Mouse (Mus musculus) MEL (cell line): ENCODE measurements around the gene Usmg5. TPM values are rescaled to one million over a fixed set of nuclear protein-coding genes. Genes with fewer than 3 reads are reported as not detected.
A peak's percentile ranks its signal among the peaks of the same experiment; 100 is the strongest.
"Not testable (repeated sequence)": the region's sequence is repeated elsewhere in the genome, so short reads cannot be mapped to it uniquely, and the experiment has no call there.

Experiments used
- DNase-seq: peaks from one replicate; pipeline ENCODE4 v3.0.0; 2011; ENCODE audit warnings: low read depth, low spot score
- H3K27ac ChIP-seq: 2 replicates; pipeline ENCODE4 v1.5.1; 2012; ENCODE audit warnings: low read depth, mild to moderate bottlenecking, control low read depth, low read length, moderate library complexity; ENCODE audit not compliant: control insufficient read depth
- H3K27me3 ChIP-seq, 2 experiments: fragments of 150-350 bp in 1 of 2; sonication (generic) in 1 of 2; 2 replicates each; pipeline ENCODE4 v1.6.1; 2012; ENCODE audit warnings: low read length in 2 of 2, mild to moderate bottlenecking in 2 of 2, improper control_type of control experiment in 1 of 2, moderate library complexity in 1 of 2; ENCODE audit not compliant: insufficient read depth in 2 of 2, control insufficient read depth in 1 of 2
- H3K36me3 ChIP-seq, 2 experiments: 2 replicates each; pipeline ENCODE4 v1.6.1; 2012 to 2014; ENCODE audit warnings: low read length in 2 of 2, improper control_type of control experiment in 1 of 2, inconsistent platforms in 1 of 2, mild to moderate bottlenecking in 1 of 2; ENCODE audit not compliant: insufficient read depth in 2 of 2, control insufficient read depth in 1 of 2
- H3K4me1 ChIP-seq, 2 experiments: fragments of 150-350 bp in 1 of 2; sonication (generic) in 1 of 2; 2 replicates each; pipeline ENCODE4 v1.6.1; 2012; ENCODE audit warnings: low read length in 2 of 2, improper control_type of control experiment in 1 of 2, mild to moderate bottlenecking in 1 of 2; ENCODE audit not compliant: insufficient read depth in 2 of 2, control insufficient read depth in 1 of 2
- H3K4me3 ChIP-seq, 2 experiments: fragments of 150-350 bp in 1 of 2; sonication (generic) in 1 of 2; 2 replicates each; pipeline ENCODE4 v1.5.1; 2012; ENCODE audit warnings: low read depth in 2 of 2, low read length in 2 of 2, mild to moderate bottlenecking in 2 of 2, moderate library complexity in 2 of 2, control low read depth in 1 of 2, improper control_type of control experiment in 1 of 2; ENCODE audit not compliant: control insufficient read depth in 1 of 2, insufficient read depth in 1 of 2
- H3K79me2 ChIP-seq: 2 replicates; pipeline ENCODE4 v1.6.1; 2012; ENCODE audit warnings: mild to moderate bottlenecking, low read length, moderate library complexity; ENCODE audit not compliant: control insufficient read depth, poor library complexity, insufficient read depth
- H3K9ac ChIP-seq: 2 replicates; pipeline ENCODE4 v1.6.1; 2012; ENCODE audit warnings: low read depth, mild to moderate bottlenecking, control low read depth, low read length, moderate library complexity; ENCODE audit not compliant: control insufficient read depth, poor library complexity, severe bottlenecking
- H3K9me3 ChIP-seq: fragments of 150-350 bp; sonication (generic); replicated peaks from 2 replicates; pipeline ENCODE4 v1.6.1; 2012; ENCODE audit warnings: mild to moderate bottlenecking, low read length, improper control_type of control experiment, moderate library complexity; ENCODE audit not compliant: insufficient read depth
- BHLHE40 ChIP-seq: IDR thresholded peaks from 2 replicates; pipeline ENCODE4 v1.6.1; 2012; ENCODE audit warnings: low read depth, mild to moderate bottlenecking, inconsistent platforms, low read length, improper control_type of control experiment, borderline replicate concordance
- CHD1 ChIP-seq: IDR thresholded peaks from 2 replicates; pipeline ENCODE4 v1.6.1; 2012; ENCODE audit warnings: low read depth, mild to moderate bottlenecking, inconsistent platforms, low read length, improper control_type of control experiment
- CHD2 ChIP-seq: IDR thresholded peaks from 2 replicates; pipeline ENCODE4 v1.6.1; 2011; ENCODE audit warnings: low read length, improper control_type of control experiment
- CTCF ChIP-seq, 3 experiments: IDR thresholded peaks in 2 of 3; conservative IDR thresholded peaks in 1 of 3; 2 replicates each; pipeline ENCODE4 v1.5.1; 2011 to 2012; ENCODE audit warnings: low read length in 3 of 3, low read depth in 2 of 3, mild to moderate bottlenecking in 2 of 3, improper control_type of control experiment in 1 of 3, inconsistent platforms in 1 of 3, mixed read lengths in 1 of 3, moderate library complexity in 1 of 3; ENCODE audit not compliant: control insufficient read depth in 1 of 3, insufficient read depth in 1 of 3, poor library complexity in 1 of 3, severe bottlenecking in 1 of 3
- E2F4 ChIP-seq: IDR thresholded peaks from 2 replicates; pipeline ENCODE4 v1.6.1; 2011; ENCODE audit warnings: low read depth, low read length, improper control_type of control experiment, borderline replicate concordance
- ELF1 ChIP-seq: IDR thresholded peaks from 2 replicates; pipeline ENCODE4 v1.6.1; 2014; ENCODE audit warnings: low read depth, mild to moderate bottlenecking, inconsistent platforms, low read length, improper control_type of control experiment, moderate library complexity
- EP300 ChIP-seq, 2 experiments: IDR thresholded peaks; 2 replicates each; pipeline ENCODE4 v1.6.1; 2011; ENCODE audit warnings: improper control_type of control experiment in 2 of 2, low read length in 2 of 2, low read depth in 1 of 2, mild to moderate bottlenecking in 1 of 2
- ETS1 ChIP-seq: IDR thresholded peaks from 2 replicates; pipeline ENCODE4 v1.6.1; 2012; ENCODE audit warnings: low read depth, mild to moderate bottlenecking, inconsistent platforms, low read length, improper control_type of control experiment, moderate library complexity
- GATA1 ChIP-seq: IDR thresholded peaks from 2 replicates; pipeline ENCODE4 v1.6.1; 2011; ENCODE audit warnings: low read depth, low read length, improper control_type of control experiment
- HCFC1 ChIP-seq: IDR thresholded peaks from 2 replicates; pipeline ENCODE4 v1.6.1; 2012; ENCODE audit warnings: low read depth, mild to moderate bottlenecking, inconsistent platforms, low read length, improper control_type of control experiment, moderate library complexity
- JUND ChIP-seq: IDR thresholded peaks from 2 replicates; pipeline ENCODE4 v1.6.1; 2011; ENCODE audit warnings: low read depth, mild to moderate bottlenecking, improper control_type of control experiment, low read length
- MAFK ChIP-seq: IDR thresholded peaks from 2 replicates; pipeline ENCODE4 v1.6.1; 2011; ENCODE audit warnings: low read depth, mild to moderate bottlenecking, low read length, improper control_type of control experiment, borderline replicate concordance
- MAZ ChIP-seq: IDR thresholded peaks from 2 replicates; pipeline ENCODE4 v1.6.1; 2012; ENCODE audit warnings: low read depth, mild to moderate bottlenecking, inconsistent platforms, low read length, improper control_type of control experiment
- MXI1 ChIP-seq: IDR thresholded peaks from 2 replicates; pipeline ENCODE4 v1.6.1; 2011; ENCODE audit warnings: mild to moderate bottlenecking, low read depth, low read length, improper control_type of control experiment
- MYB ChIP-seq: IDR thresholded peaks from 2 replicates; pipeline ENCODE4 v1.6.1; 2011; ENCODE audit warnings: mild to moderate bottlenecking, low read depth, low read length, improper control_type of control experiment
- MYC ChIP-seq: IDR thresholded peaks from 2 replicates; pipeline ENCODE4 v1.6.1; 2011; ENCODE audit warnings: low read depth, mild to moderate bottlenecking, low read length, improper control_type of control experiment, moderate library complexity
- NELFE ChIP-seq: IDR thresholded peaks from 2 replicates; pipeline ENCODE4 v1.6.1; 2011; ENCODE audit warnings: low read depth, low read length, improper control_type of control experiment
- POLR2A ChIP-seq, 2 experiments: IDR thresholded peaks; 2 replicates each; pipeline ENCODE4 v1.6.1; 2011 to 2012; ENCODE audit warnings: low read length in 2 of 2, mild to moderate bottlenecking in 2 of 2, control low read depth in 1 of 2, improper control_type of control experiment in 1 of 2, low read depth in 1 of 2, moderate library complexity in 1 of 2; ENCODE audit not compliant: control insufficient read depth in 1 of 2, insufficient read depth in 1 of 2, poor library complexity in 1 of 2
- SIN3A ChIP-seq: IDR thresholded peaks from 2 replicates; pipeline ENCODE4 v1.6.1; 2012; ENCODE audit warnings: low read length, improper control_type of control experiment, inconsistent platforms
- SMC3 ChIP-seq: IDR thresholded peaks from 2 replicates; pipeline ENCODE4 v1.6.1; 2011; ENCODE audit warnings: low read depth, low read length, improper control_type of control experiment
- TBP ChIP-seq: IDR thresholded peaks from 2 replicates; pipeline ENCODE4 v1.8.0; 2011; ENCODE audit warnings: low read depth, low read length, improper control_type of control experiment
- TCF12 ChIP-seq: IDR thresholded peaks from 2 replicates; pipeline ENCODE4 v1.6.1; 2014; ENCODE audit warnings: low read depth, mild to moderate bottlenecking, inconsistent platforms, low read length, improper control_type of control experiment, moderate library complexity
- UBTF ChIP-seq: IDR thresholded peaks from 2 replicates; pipeline ENCODE4 v1.6.1; 2012; ENCODE audit warnings: low read depth, mild to moderate bottlenecking, inconsistent platforms, low read length, improper control_type of control experiment, moderate library complexity, borderline replicate concordance; ENCODE audit not compliant: insufficient read depth
- ZC3H11A ChIP-seq: IDR thresholded peaks from 2 replicates; pipeline ENCODE4 v1.6.1; 2012; ENCODE audit warnings: low read depth, mild to moderate bottlenecking, inconsistent platforms, low read length, improper control_type of control experiment
- ZMIZ1 ChIP-seq: IDR thresholded peaks from 2 replicates; pipeline ENCODE4 v1.6.1; 2012; ENCODE audit warnings: low read depth, mild to moderate bottlenecking, inconsistent platforms, low read length, improper control_type of control experiment, moderate library complexity
- polyA plus RNA-seq, 2 experiments: library from polyadenylated mRNA; stranded (reverse) in 1 of 2; unstranded in 1 of 2; fragments of >175 nt in 1 of 2; fragments of >200 nt in 1 of 2; gene quantifications; 2 replicates each; pipeline versions ENCODE4 v1.2.1 to v1.2.4; 2012; ENCODE audit warnings: low replicate concordance in 2 of 2, low read depth in 1 of 2; ENCODE audit not compliant: insufficient read length in 2 of 2, insufficient read depth in 1 of 2, missing spikeins in 1 of 2
- total RNA-seq: library from RNA; depleted of rRNA; stranded (reverse); fragments of 300-350 nt; gene quantifications from 2 replicates; pipeline ENCODE4 v1.2.3, GENCODE M21; 2012

The Usmg5 gene
- total and polyA plus RNA-seq, 3 experiments = 745 to 750 TPM; not detected in 1

GRCm38 (mm10) chr19:47090550-47091156, at the start of gene Usmg5, which contains the start of gene Pdcd11 (continued):
- TF ChIP-seq MYC (peak; percentile 98), POLR2A (IDR thresholded peaks at IDR 0.05; ENCODE audit: control insufficient read depth in 1 of 2, insufficient read depth in 1 of 2, low read depth in 1 of 2, low read length in 2 of 2, poor library complexity in 1 of 2) (peak; percentile 99), ETS1 (peak; percentile 29; the same call in 1 of the 2 replicates), MYB (no peak)

- DNase-seq, H3K9ac ChIP-seq, H3K27ac ChIP-seq, H3K36me3 ChIP-seq, H3K9me3 ChIP-seq, H3K79me2 ChIP-seq, H3K4me3 ChIP-seq, H3K27me3 ChIP-seq: not testable (repeated sequence)
- H3K4me1 ChIP-seq = peaks cover 2 to 22% of the 10 kb centered on the region in 2 experiments
Observed at GRCm38 (mm10) chr19:47139611-47140010, 49.2 kb upstream of the Usmg5 start.

- Histone ChIP-seq H3K9me3 (no peaks in the 10 kb centered on the region), H3K9ac (peak within 1 kb of the TSS; percentile 95), H3K27me3 (no peaks in the 10 kb centered on the region; a peak in 1 of 4 replicates), H3K36me3 (peaks cover 0 to 18% of the 10 kb centered on the region in 2 experiments; a peak in 2 of 4 replicates), H3K4me1 (peaks cover 5 to 33% of the 10 kb centered on the region in 2 experiments), H3K4me3 (peak within 1 kb of the TSS; percentile 88 to 89), H3K79me2 (peaks cover 6% of the 10 kb centered on the region; the same call in 1 of the 2 replicates), H3K27ac (peak within 1 kb of the TSS; percentile 80)
- peak; percentile 44; the same call in 1 of the 2 replicates for TF ChIP-seq SIN3A
- TF ChIP-seq SMC3 = no peak
- TF ChIP-seq GATA1 = 0 out of 2 replicates have a peak, but pooled peaks have one; percentile 1
- TF ChIP-seq ZMIZ1 = no peak
- 0 out of 2 replicates have a peak, but pooled peaks have one; percentile 10 for TF ChIP-seq TCF12
- 0 out of 2 replicates have a peak, but pooled peaks have one; percentile 47 for TF ChIP-seq MAZ
- peak; percentile 69 for TF ChIP-seq NELFE
- TF ChIP-seq CTCF (IDR thresholded peaks at IDR 0.05 in 2 of 3, conservative IDR thresholded peaks at IDR 0.05 in 1 of 3; ENCODE audit: control insufficient read depth in 1 of 3, insufficient read depth in 1 of 3, low read depth in 2 of 3, low read length in 3 of 3, poor library complexity in 1 of 3, severe bottlenecking in 1 of 3) = no peak
- no peak for TF ChIP-seq EP300 (IDR thresholded peaks at IDR 0.05; ENCODE audit: low read depth in 1 of 2, low read length in 2 of 2)
- 0 out of 2 replicates have a peak, but pooled peaks have one; percentile 51 for TF ChIP-seq TBP
- no peak for TF ChIP-seq BHLHE40
- no peak for TF ChIP-seq JUND
- peak; percentile 54 to 58 for TF ChIP-seq POLR2A (IDR thresholded peaks at IDR 0.05; ENCODE audit: control insufficient read depth in 1 of 2, insufficient read depth in 1 of 2, low read depth in 1 of 2, low read length in 2 of 2, poor library complexity in 1 of 2)
- no peak for TF ChIP-seq ZC3H11A
- TF ChIP-seq CHD1 = peak; percentile 19; the same call in 1 of the 2 replicates
- no peak for TF ChIP-seq E2F4
- 0 out of 2 replicates have a peak, but pooled peaks have one; percentile 12 for TF ChIP-seq MXI1
- peak; percentile 51; the same call in 1 of the 2 replicates for TF ChIP-seq ELF1
- TF ChIP-seq ETS1 = peak; percentile 37; the same call in 1 of the 2 replicates
- no peak for TF ChIP-seq CHD2
- TF ChIP-seq HCFC1 = peak; percentile 46; the same call in 1 of the 2 replicates
- TF ChIP-seq MAFK = no peak
- peak; percentile 40; the same call in 1 of the 2 replicates for TF ChIP-seq UBTF
- peak; percentile 82 for DNase-seq
Observed at GRCm38 (mm10) chr19:47137771-47138421, 47.4 kb upstream of the Usmg5 start, which contains the start of gene Calhm2. TSS of gene Calhm2 (minus strand) at chr19:47138294.
